Mouse (Mus musculus): ENCODE measurements around the gene Rps6ka2. TPM values are rescaled to one million over a fixed set of nuclear protein-coding genes. Genes with fewer than 3 reads are reported as not detected.

Rps6ka2 gene
- polyA plus RNA-seq, 1 experiment, result 3.1 TPM

DNA sequence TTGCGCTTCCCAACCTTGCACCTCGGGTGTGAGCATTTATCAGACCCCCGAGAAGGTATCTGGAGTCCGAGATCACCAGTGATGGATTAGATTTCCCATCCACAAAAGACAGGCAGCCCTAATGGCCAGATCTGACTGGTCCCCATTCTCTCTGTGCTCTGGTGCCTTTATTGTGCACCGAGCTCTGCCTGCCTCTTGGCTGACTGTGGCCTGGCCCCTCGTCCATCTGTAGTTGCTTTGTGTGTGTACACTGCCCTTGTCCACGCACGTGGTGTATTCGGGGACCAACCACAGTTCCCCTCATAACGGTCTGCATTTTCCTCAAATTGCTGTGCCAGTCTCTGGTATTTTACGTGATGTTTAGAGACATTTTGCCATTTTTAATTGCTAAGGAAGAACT is 40.7 kb downstream of the Rps6ka2 start:
- no peak overlapping the region for H3K27ac ChIP-seq (ENCODE audit: insufficient read depth, low read length)
- H3K4me1 ChIP-seq (ENCODE audit: control insufficient read depth, insufficient read depth, insufficient read length), result no peaks in the 10 kb centered on the region
- 87% methylated on average over 11 of the region's 11 CpGs for WGBS
- no peak for TF ChIP-seq CTCF (IDR thresholded peaks at IDR 0.05; ENCODE audit: extremely low read depth, insufficient read depth, insufficient read length, insufficient replicate concordance)
- TF ChIP-seq POLR2A (IDR thresholded peaks at IDR 0.05; ENCODE audit: low read depth, low read length), result no peak
- no peaks in the 10 kb centered on the region for H3K36me3 ChIP-seq (ENCODE audit: control insufficient read depth, insufficient read depth, low read length)
- no peak for DNase-seq (ENCODE audit: low read depth in 1 of 2, low spot score in 2 of 2)
- no peaks in the 10 kb centered on the region for H3K27me3 ChIP-seq (ENCODE audit: control insufficient read depth, insufficient read depth, low read length)
- H3K4me3 ChIP-seq (ENCODE audit: extremely low read depth, insufficient read depth, insufficient read length), result no peak overlapping the region

DNA sequence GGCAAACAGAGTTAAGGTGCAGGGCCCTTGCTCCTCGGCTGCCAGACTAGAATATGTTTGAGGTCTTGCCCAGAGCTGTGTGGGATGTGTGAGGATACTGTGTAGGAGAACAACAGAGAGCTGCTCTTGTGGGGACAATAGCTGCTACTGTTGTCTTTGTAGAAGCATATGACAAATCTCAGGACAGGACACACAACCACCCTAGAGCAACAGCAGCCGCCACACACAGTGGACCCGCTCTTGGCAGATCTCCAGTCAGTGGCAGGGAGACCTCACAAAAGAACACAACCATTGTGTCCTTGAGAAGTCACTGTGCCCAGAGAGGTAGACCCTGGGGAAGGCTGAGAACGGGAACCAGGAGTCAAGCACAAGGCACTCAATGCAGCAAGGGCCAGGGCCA is 42.0 kb downstream of the Rps6ka2 start:
- no peak overlapping the region for H3K4me3 ChIP-seq (ENCODE audit: extremely low read depth, insufficient read depth, insufficient read length)
- TF ChIP-seq CTCF (IDR thresholded peaks at IDR 0.05; ENCODE audit: extremely low read depth, insufficient read depth, insufficient read length, insufficient replicate concordance) (no peak), POLR2A (IDR thresholded peaks at IDR 0.05; ENCODE audit: low read depth, low read length) (no peak)
- no peaks in the 10 kb centered on the region for H3K4me1 ChIP-seq (ENCODE audit: control insufficient read depth, insufficient read depth, insufficient read length)
- no peak for DNase-seq (ENCODE audit: low read depth in 1 of 2, low spot score in 2 of 2)
- H3K36me3 ChIP-seq (ENCODE audit: control insufficient read depth, insufficient read depth, low read length), result no peaks in the 10 kb centered on the region
- WGBS, result 87% methylated on average over 4 of the region's 4 CpGs
- H3K27me3 ChIP-seq (ENCODE audit: control insufficient read depth, insufficient read depth, low read length), result no peaks in the 10 kb centered on the region
- no peak overlapping the region for H3K27ac ChIP-seq (ENCODE audit: insufficient read depth, low read length)

DNA sequence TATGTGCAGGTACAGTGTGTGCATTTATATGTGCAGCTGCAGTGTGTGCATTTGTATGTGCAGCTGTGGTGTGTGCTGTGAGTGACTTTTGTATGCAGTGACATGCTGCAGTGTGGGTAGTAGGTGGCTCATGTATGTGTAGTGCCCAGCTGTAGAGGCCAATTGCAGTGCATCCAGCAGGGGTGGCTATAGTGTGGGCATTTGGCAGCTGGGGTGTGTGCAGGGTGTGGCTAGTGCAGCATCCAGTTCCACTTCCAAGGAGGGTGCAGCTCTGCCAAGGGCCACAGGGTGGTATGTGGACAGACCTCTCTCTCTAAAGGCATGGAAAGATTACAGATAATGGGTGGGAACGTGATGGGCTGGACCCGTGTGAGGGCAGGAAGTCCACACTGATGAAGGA is 43.3 kb downstream of the Rps6ka2 start:
- no peak for DNase-seq (ENCODE audit: low read depth in 1 of 2, low spot score in 2 of 2)
- Histone ChIP-seq H3K27me3 (ENCODE audit: control insufficient read depth, insufficient read depth, low read length) (no peaks in the 10 kb centered on the region), H3K27ac (ENCODE audit: insufficient read depth, low read length) (no peak overlapping the region), H3K4me3 (ENCODE audit: extremely low read depth, insufficient read depth, insufficient read length) (no peak overlapping the region), H3K36me3 (ENCODE audit: control insufficient read depth, insufficient read depth, low read length) (no peaks in the 10 kb centered on the region), H3K4me1 (ENCODE audit: control insufficient read depth, insufficient read depth, insufficient read length) (no peaks in the 10 kb centered on the region)
- TF ChIP-seq POLR2A (IDR thresholded peaks at IDR 0.05; ENCODE audit: low read depth, low read length) (no peak), CTCF (IDR thresholded peaks at IDR 0.05; ENCODE audit: extremely low read depth, insufficient read depth, insufficient read length, insufficient replicate concordance) (no peak)
- 76% methylated on average over 2 of the region's 2 CpGs for WGBS

- no peak overlapping the region for H3K4me3 ChIP-seq (ENCODE audit: extremely low read depth, insufficient read depth, insufficient read length)
- DNase-seq (ENCODE audit: low read depth in 1 of 2, low spot score in 2 of 2), result no peak
- TF ChIP-seq POLR2A (IDR thresholded peaks at IDR 0.05; ENCODE audit: low read depth, low read length) (no peak), CTCF (IDR thresholded peaks at IDR 0.05; ENCODE audit: extremely low read depth, insufficient read depth, insufficient read length, insufficient replicate concordance) (no peak)
- H3K27ac ChIP-seq (ENCODE audit: insufficient read depth, low read length), result no peak overlapping the region
- no peaks in the 10 kb centered on the region for H3K27me3 ChIP-seq (ENCODE audit: control insufficient read depth, insufficient read depth, low read length)
- H3K4me1 ChIP-seq (ENCODE audit: control insufficient read depth, insufficient read depth, insufficient read length), result no peaks in the 10 kb centered on the region
- no peaks in the 10 kb centered on the region for H3K36me3 ChIP-seq (ENCODE audit: control insufficient read depth, insufficient read depth, low read length)
- WGBS, result 95% methylated on average over 3 of the region's 3 CpGs
These were observed 44.1 kb downstream of the Rps6ka2 start for GRCm38 (mm10) chr17:7214061-7214460.

DNA sequence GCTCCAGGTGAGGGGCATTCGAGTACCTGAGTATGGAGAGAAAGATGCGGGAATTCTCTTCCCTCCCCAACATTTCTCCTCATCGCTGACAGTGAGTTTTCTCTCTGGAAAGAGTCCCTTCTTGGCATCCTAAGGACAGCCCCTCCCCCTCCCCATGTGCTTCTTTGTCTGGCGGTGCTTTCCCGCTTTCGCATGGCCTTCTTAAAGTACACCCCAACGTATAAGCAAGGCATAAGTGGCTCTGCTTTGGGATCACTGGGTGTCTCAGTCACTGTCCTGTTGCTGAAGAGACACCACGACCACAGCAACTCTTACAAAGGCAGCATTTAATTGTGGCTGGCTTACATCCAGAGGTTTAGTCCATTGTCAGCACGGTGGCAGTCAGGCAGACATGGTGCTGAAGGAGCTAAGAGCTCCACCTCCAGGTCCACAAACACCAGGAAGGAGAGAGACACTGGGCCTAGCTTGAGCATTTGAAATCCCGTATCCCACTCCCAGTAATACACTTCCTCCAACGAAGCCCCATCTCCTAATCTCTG is 47.9 kb downstream of the Rps6ka2 start:
- Histone ChIP-seq H3K27ac (ENCODE audit: insufficient read depth, low read length) (no peak overlapping the region), H3K27me3 (ENCODE audit: control insufficient read depth, insufficient read depth, low read length) (no peaks in the 10 kb centered on the region), H3K36me3 (ENCODE audit: control insufficient read depth, insufficient read depth, low read length) (no peaks in the 10 kb centered on the region), H3K4me3 (ENCODE audit: extremely low read depth, insufficient read depth, insufficient read length) (no peak overlapping the region), H3K4me1 (ENCODE audit: control insufficient read depth, insufficient read depth, insufficient read length) (no peaks in the 10 kb centered on the region)
- TF ChIP-seq POLR2A (IDR thresholded peaks at IDR 0.05; ENCODE audit: low read depth, low read length), result no peak
- TF ChIP-seq CTCF (IDR thresholded peaks at IDR 0.05; ENCODE audit: extremely low read depth, insufficient read depth, insufficient read length, insufficient replicate concordance), result no peak
- no peak for DNase-seq (ENCODE audit: low read depth in 1 of 2, low spot score in 2 of 2)
- WGBS, result 84% methylated on average over 11 of the region's 11 CpGs

DNA sequence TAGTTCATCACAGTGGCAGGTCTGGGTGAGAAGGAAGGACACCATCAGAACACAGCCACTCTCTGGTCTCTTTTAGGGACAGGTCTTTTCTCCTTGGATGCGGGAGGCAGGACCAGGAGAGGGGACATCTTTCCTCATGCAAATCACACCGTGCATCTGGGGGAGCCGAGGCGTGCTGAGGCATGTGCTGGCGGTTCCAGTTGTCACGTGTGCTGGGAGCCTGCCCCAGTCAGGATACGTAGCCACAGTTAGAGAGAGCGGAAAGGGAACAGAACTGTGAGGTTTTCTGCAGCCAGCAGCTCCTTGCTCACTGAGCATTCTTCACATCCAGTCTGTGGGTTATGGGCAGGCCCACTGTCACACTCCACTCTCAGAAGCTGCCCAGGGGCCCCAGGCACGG is 48.5 kb downstream of the Rps6ka2 start:
- WGBS, result 76% methylated on average over 9 of the region's 9 CpGs
- no peaks in the 10 kb centered on the region for H3K4me1 ChIP-seq (ENCODE audit: control insufficient read depth, insufficient read depth, insufficient read length)
- H3K36me3 ChIP-seq (ENCODE audit: control insufficient read depth, insufficient read depth, low read length), result no peaks in the 10 kb centered on the region
- H3K27me3 ChIP-seq (ENCODE audit: control insufficient read depth, insufficient read depth, low read length), result no peaks in the 10 kb centered on the region
- no peak for DNase-seq (ENCODE audit: low read depth in 1 of 2, low spot score in 2 of 2)
- no peak overlapping the region for H3K27ac ChIP-seq (ENCODE audit: insufficient read depth, low read length)
- H3K4me3 ChIP-seq (ENCODE audit: extremely low read depth, insufficient read depth, insufficient read length), result no peak overlapping the region
- TF ChIP-seq CTCF (IDR thresholded peaks at IDR 0.05; ENCODE audit: extremely low read depth, insufficient read depth, insufficient read length, insufficient replicate concordance), result no peak
- TF ChIP-seq POLR2A (IDR thresholded peaks at IDR 0.05; ENCODE audit: low read depth, low read length), result no peak

DNA sequence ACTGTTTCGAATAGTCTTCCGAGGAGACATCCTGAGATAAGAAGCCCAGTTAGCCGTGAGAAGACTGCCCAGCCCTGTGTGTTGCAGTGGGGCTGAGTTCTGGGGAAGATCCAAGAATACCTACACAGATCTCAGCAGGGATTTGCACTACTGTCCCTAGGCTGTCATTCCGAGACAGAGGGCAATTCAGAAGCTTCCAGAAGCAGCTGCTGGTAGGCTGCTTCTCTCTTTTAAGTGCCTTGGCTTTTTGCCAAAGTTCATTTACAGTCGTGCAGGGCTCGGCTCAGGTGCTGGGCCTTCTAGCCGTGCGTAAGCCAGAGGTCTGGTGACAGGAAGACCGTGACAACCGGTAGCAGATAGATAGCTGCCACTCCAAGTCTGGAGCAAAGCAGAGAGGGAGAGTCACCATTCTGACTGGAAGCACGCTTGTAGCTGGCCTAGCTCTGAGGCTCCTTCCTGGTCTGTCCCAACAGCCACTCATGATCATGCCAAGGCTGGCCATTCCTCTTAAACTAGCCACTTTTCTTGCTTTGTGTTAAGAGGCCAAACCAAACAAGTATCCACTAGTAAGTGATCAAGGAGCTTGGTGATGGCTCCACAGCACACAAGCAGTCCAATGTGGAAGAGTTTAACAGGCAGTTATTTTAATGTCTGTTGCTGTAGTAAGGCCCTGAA is 49.3 kb downstream of the Rps6ka2 start:
- Histone ChIP-seq H3K4me3 (ENCODE audit: extremely low read depth, insufficient read depth, insufficient read length) (no peak overlapping the region), H3K36me3 (ENCODE audit: control insufficient read depth, insufficient read depth, low read length) (no peaks in the 10 kb centered on the region), H3K4me1 (ENCODE audit: control insufficient read depth, insufficient read depth, insufficient read length) (no peaks in the 10 kb centered on the region), H3K27ac (ENCODE audit: insufficient read depth, low read length) (no peak overlapping the region), H3K27me3 (ENCODE audit: control insufficient read depth, insufficient read depth, low read length) (no peaks in the 10 kb centered on the region)
- 36% methylated on average over 11 of the region's 11 CpGs for WGBS
- no peak for TF ChIP-seq POLR2A (IDR thresholded peaks at IDR 0.05; ENCODE audit: low read depth, low read length)
- no peak for TF ChIP-seq CTCF (IDR thresholded peaks at IDR 0.05; ENCODE audit: extremely low read depth, insufficient read depth, insufficient read length, insufficient replicate concordance)
- no peak for DNase-seq (ENCODE audit: low read depth in 1 of 2, low spot score in 2 of 2)

All from spleen, adult 2 months (tissue).